Mouse (Mus musculus) spleen, adult 2 months (tissue): ENCODE data around the gene Dync1i1.

ENCODE experiments used
- CTCF ChIP-seq: fragments of 200-500 bp; IDR thresholded peaks from 2 replicates; pipeline ENCODE4 v1.5.1; 2011; ENCODE audit warnings: mild to moderate bottlenecking, inconsistent platforms; ENCODE audit not compliant: insufficient read depth, insufficient read length, insufficient replicate concordance; ENCODE audit errors: extremely low read depth
- POLR2A ChIP-seq: fragments of 200-500 bp; IDR thresholded peaks from 2 replicates; pipeline ENCODE4 v1.6.1; 2011; ENCODE audit warnings: low read depth, low read length, inconsistent platforms

DNA sequence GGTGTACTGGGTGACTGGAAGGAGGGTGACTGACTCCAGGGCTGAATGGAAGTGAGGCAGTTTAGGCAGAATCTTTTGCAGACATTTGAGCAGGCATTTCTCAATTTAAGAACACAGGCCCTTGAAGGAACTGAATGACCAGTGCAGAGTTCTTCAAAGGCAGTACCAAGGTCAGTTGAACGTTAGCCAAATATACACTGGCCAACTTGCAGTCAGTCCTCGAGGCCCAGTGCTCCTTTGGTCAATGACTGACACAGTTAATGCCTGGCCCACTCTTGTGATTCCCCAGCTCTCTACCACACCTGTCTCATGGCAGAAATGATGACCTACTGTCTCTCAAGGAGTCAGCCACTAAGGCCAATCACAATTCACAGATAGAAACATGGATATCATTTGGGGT lies 189.6 kb downstream of the Dync1i1 start:
- TF ChIP-seq POLR2A (no peak), CTCF (no peak)
